Mouse (Mus musculus) heart, adult 8-10 months (tissue): ENCODE measurements around the gene Klc1. TPM values are rescaled to one million over a fixed set of nuclear protein-coding genes. Genes with fewer than 3 reads are reported as not detected.

Experiments
- DNase-seq: peaks from one replicate; pipeline ENCODE4 v3.0.0; 2022; ENCODE audit warnings: low spot score
- total RNA-seq, 4 experiments: library from RNA; stranded (reverse); gene quantifications; 2 replicates each; pipeline ENCODE4 v1.2.4; 2022

The Klc1 gene
- total RNA-seq, 4 experiments from 2014 or later: 73.6 to 90.4 (median 83.5) TPM

DNA sequence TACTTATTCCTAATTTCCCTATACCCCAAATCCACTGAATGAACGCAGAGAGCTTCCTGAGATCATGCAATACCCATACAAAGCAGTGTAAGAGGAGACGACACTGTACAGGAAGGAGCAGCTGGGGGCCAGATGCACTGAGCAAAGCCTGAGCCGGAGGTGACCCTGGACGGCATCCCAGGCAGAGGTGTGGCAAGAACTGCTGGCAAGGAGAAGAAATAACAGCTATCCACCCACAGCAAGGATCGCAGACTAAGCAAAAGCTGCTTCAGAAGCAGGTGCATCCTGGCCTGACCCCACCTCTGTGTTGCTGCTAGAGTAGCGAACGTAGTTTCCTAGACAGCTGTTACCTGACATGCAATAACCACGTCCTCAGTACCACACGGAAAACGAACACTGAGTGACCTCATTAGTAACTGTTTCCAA is 94.4 kb downstream of the Klc1 start:
- DNase-seq: peak; percentile 64

DNA sequence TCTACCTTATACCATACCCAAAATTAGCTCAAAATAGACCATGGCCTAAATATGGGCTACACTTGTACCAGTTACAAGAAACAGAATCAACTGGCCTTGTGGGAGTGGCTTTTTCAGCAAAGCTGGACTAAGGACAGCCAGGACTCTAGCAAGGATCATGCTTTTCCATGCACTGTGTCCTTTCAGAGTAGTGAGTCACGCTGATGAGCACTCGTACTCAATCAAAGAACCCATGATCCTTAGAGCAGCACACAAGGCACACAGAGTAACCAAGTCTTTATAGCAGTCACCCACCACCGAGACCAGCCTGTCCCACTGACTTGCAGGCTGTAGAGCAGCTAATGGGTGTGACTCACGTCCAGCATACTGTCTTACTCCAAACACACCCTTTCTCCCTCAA is 94.9 kb downstream of the Klc1 start:
- no peak for DNase-seq

DNA sequence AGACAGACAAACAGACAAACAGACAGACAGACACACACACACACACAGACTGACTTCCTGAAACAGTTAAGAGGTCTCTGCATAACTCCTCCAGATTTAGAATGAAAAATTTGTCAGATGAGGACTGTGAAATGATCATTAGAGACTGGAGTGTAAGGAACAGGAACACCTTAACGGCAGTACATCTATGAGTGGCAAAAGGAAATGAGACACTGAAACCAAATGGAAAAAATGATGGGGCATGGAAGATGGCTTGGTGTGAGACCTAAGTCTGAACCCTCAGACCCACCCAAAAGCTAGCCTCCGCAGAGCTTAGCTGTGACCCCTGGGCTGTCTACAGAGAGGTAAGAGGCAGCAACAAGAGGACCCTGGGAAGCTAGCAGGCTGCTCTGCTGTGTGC is 96.8 kb downstream of the Klc1 start:
- DNase-seq: no peak

Other genes starting within 250 kb of the Klc1 start
- 100 to 1,000 TPM; 155 to 196 (median 171) TPM for gene Eif5, start 220.8 kb upstream of the Klc1 start, total RNA-seq
- 10 to 100 TPM; 46.0 to 50.4 (median 47.1) TPM for gene Mark3, start 184.3 kb upstream of the Klc1 start, total RNA-seq
- 10 to 100 TPM; 57.4 to 70.8 (median 63.8) TPM for gene Ckb, start 86.5 kb upstream of the Klc1 start, total RNA-seq
- 1 to 10 TPM; 4.0 to 5.9 (median 4.9) TPM for gene Trmt61a, start 80.7 kb upstream of the Klc1 start, total RNA-seq
- gene Bag5, start 45.6 kb upstream of the Klc1 start, total RNA-seq: 10 to 100 TPM; 18.9 to 20.1 (median 19.6) TPM
- gene Apopt1, start 45.6 kb upstream of the Klc1 start, total RNA-seq: 10 to 100 TPM; 33.7 to 37.7 (median 35.0) TPM
- gene Xrcc3, start 55.0 kb downstream of the Klc1 start, total RNA-seq: 1 to 10 TPM in 1 of 4 experiments, under 1 TPM in 3; 0.54 to 1.1 (median 0.77) TPM
- 10 to 100 TPM; 57.5 to 90.1 (median 67.6) TPM for gene Zfyve21, start 55.3 kb downstream of the Klc1 start, total RNA-seq
- gene Ppp1r13b, start 149.3 kb downstream of the Klc1 start, total RNA-seq: 10 to 100 TPM; 16.7 to 20.8 (median 18.6) TPM
- 1,000 to 10,000 TPM; 1,302 to 1,352 (median 1,330) TPM for gene Atp5mpl, start 208.1 kb downstream of the Klc1 start, total RNA-seq
- under 1 TPM; 0.05 to 0.50 (median 0.29) TPM for gene Tdrd9, start 212.7 kb downstream of the Klc1 start, total RNA-seq
- gene Rd3l, start 222.5 kb downstream of the Klc1 start, total RNA-seq: under 1 TPM; 0.29 to 0.41 (median 0.33) TPM